Mouse (Mus musculus): ENCODE measurements around the gene Nab2. TPM values are rescaled to one million over a fixed set of nuclear protein-coding genes. Genes with fewer than 3 reads are reported as not detected.
A peak's percentile ranks its signal among the peaks of the same experiment; 100 is the strongest.
"Not testable (repeated sequence)": the region's sequence is repeated elsewhere in the genome, so short reads cannot be mapped to it uniquely, and the experiment has no call there.

The Nab2 gene
- total RNA-seq, 2 experiments from 2014 or later, result 4.8 to 5.3 TPM

- DNase-seq, result no peak
These were observed 5.8 kb upstream of the Nab2 start for GRCm38 (mm10) chr10:127674046-127674655.

- DNase-seq, result peak in 1 of 2 experiments; percentile 47
These were observed 2.9 kb upstream of the Nab2 start for GRCm38 (mm10) chr10:127671276-127671675.

- no peak for DNase-seq
These were observed 1.8 kb upstream of the Nab2 start for GRCm38 (mm10) chr10:127670185-127670584.

- no peak for DNase-seq
These were observed 802 bp upstream of the Nab2 start for GRCm38 (mm10) chr10:127669170-127669569.

- peak; percentile 91 to 96 for DNase-seq
These were observed 887 bp downstream of the Nab2 start for GRCm38 (mm10) chr10:127667269-127668092.

GRCm38 (mm10) chr10:127666501-127667268 lies 1.7 kb downstream of the Nab2 start, which contains the start of gene Nemp1:
TSS of gene Nemp1 (plus strand) at chr10:127666901.
- DNase-seq, result peak; percentile 87 to 96

- peak in 1 of 2 experiments; percentile 55 for DNase-seq
These were observed 2.8 kb downstream of the Nab2 start for GRCm38 (mm10) chr10:127665366-127666181.

GRCm38 (mm10) chr10:127664891-127665290 lies 3.5 kb downstream of the Nab2 start:
- DNase-seq, result no peak

- DNase-seq, result no peak
These were observed 4.2 kb downstream of the Nab2 start for GRCm38 (mm10) chr10:127664166-127664565.

GRCm38 (mm10) chr10:127663590-127663989 lies 4.8 kb downstream of the Nab2 start:
- no peak for DNase-seq

GRCm38 (mm10) chr10:127662666-127663253 lies 5.6 kb downstream of the Nab2 start:
- no peak for DNase-seq

- peak; percentile 77 to 81 for DNase-seq
These were observed 6.3 kb downstream of the Nab2 start for GRCm38 (mm10) chr10:127661915-127662663.

- DNase-seq, result no peak
These were observed 7.0 kb downstream of the Nab2 start for GRCm38 (mm10) chr10:127661291-127661914.

GRCm38 (mm10) chr10:127659551-127659950 lies 8.8 kb downstream of the Nab2 start:
- no peak for DNase-seq

GRCm38 (mm10) chr10:127658076-127658475 lies 10.3 kb downstream of the Nab2 start:
- DNase-seq, result no peak

GRCm38 (mm10) chr10:127657617-127658016 lies 10.8 kb downstream of the Nab2 start:
- DNase-seq, result not testable (repeated sequence)

- DNase-seq, result no peak
These were observed 13.3 kb downstream of the Nab2 start for GRCm38 (mm10) chr10:127654970-127655579.

- DNase-seq, result no peak
These were observed 15.3 kb downstream of the Nab2 start for GRCm38 (mm10) chr10:127652906-127653638.

- no peak for DNase-seq
These were observed 22.6 kb downstream of the Nab2 start for GRCm38 (mm10) chr10:127645791-127646190.
